Mouse (Mus musculus) MEL (cell line): Measurements from ENCODE around the gene Mtx1.

Experiments
- CTCF ChIP-seq, 3 experiments: IDR thresholded peaks in 2 of 3; conservative IDR thresholded peaks in 1 of 3; 2 replicates each; pipeline ENCODE4 v1.5.1; 2011 to 2012; ENCODE audit warnings: low read length in 3 of 3, low read depth in 2 of 3, mild to moderate bottlenecking in 2 of 3, improper control_type of control experiment in 1 of 3, inconsistent platforms in 1 of 3, mixed read lengths in 1 of 3, moderate library complexity in 1 of 3; ENCODE audit not compliant: control insufficient read depth in 1 of 3, insufficient read depth in 1 of 3, poor library complexity in 1 of 3, severe bottlenecking in 1 of 3
- HCFC1 ChIP-seq: IDR thresholded peaks from 2 replicates; pipeline ENCODE4 v1.6.1; 2012; ENCODE audit warnings: low read depth, mild to moderate bottlenecking, inconsistent platforms, low read length, improper control_type of control experiment, moderate library complexity
- MAX ChIP-seq: IDR thresholded peaks from 2 replicates; pipeline ENCODE4 v1.6.1; 2011; ENCODE audit warnings: low read length, improper control_type of control experiment
- NRF1 ChIP-seq: IDR thresholded peaks from 2 replicates; pipeline ENCODE4 v1.6.1; 2014; ENCODE audit warnings: low read depth, mild to moderate bottlenecking, inconsistent platforms, low read length, improper control_type of control experiment, moderate library complexity; ENCODE audit not compliant: poor library complexity, insufficient read depth, severe bottlenecking
- POLR2A ChIP-seq, 2 experiments: IDR thresholded peaks; 2 replicates each; pipeline ENCODE4 v1.6.1; 2011 to 2012; ENCODE audit warnings: low read length in 2 of 2, mild to moderate bottlenecking in 2 of 2, control low read depth in 1 of 2, improper control_type of control experiment in 1 of 2, low read depth in 1 of 2, moderate library complexity in 1 of 2; ENCODE audit not compliant: control insufficient read depth in 1 of 2, insufficient read depth in 1 of 2, poor library complexity in 1 of 2
- TAL1 ChIP-seq: IDR thresholded peaks from 2 replicates; pipeline ENCODE4 v1.6.1; 2012; ENCODE audit warnings: mild to moderate bottlenecking, inconsistent platforms, low read length, moderate library complexity, mixed read lengths
- UBTF ChIP-seq: IDR thresholded peaks from 2 replicates; pipeline ENCODE4 v1.6.1; 2012; ENCODE audit warnings: low read depth, mild to moderate bottlenecking, inconsistent platforms, low read length, improper control_type of control experiment, moderate library complexity, borderline replicate concordance; ENCODE audit not compliant: insufficient read depth

DNA sequence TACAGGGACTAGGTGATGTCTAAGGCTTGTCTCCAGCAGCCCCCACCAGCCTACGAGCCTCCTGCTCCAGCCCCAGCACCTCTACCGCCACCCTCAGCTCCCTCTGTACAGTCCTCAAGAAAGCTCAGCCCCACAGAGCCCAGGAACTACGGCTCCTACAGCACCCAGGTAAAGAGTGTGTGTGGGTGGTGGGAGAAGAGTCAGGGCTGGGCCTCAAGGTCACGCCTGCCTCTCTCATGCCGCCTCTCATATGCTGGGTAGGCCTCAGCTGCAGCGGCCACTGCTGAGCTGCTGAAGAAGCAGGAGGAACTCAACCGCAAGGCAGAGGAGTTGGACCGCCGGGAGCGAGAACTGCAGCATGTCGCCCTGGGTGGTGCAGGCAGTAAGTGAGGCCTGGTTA is 47.8 kb downstream of the Mtx1 start:
- TF ChIP-seq CTCF (IDR thresholded peaks at IDR 0.05 in 2 of 3, conservative IDR thresholded peaks at IDR 0.05 in 1 of 3; ENCODE audit: control insufficient read depth in 1 of 3, insufficient read depth in 1 of 3, low read depth in 2 of 3, low read length in 3 of 3, poor library complexity in 1 of 3, severe bottlenecking in 1 of 3) (no peak), UBTF (no peak), MAX (no peak), HCFC1 (no peak), NRF1 (no peak), POLR2A (IDR thresholded peaks at IDR 0.05; ENCODE audit: control insufficient read depth in 1 of 2, insufficient read depth in 1 of 2, low read depth in 1 of 2, low read length in 2 of 2, poor library complexity in 1 of 2) (no peak; a peak in 1 of 4 replicates), TAL1 (no peak)
